Mouse (Mus musculus): ENCODE results near the gene Dohh. TPM values are rescaled to one million over a fixed set of nuclear protein-coding genes. Genes with fewer than 3 reads are reported as not detected.

The Dohh gene
- polyA plus RNA-seq, 1 experiment from 2014 or later, result 78.7 TPM

DNA sequence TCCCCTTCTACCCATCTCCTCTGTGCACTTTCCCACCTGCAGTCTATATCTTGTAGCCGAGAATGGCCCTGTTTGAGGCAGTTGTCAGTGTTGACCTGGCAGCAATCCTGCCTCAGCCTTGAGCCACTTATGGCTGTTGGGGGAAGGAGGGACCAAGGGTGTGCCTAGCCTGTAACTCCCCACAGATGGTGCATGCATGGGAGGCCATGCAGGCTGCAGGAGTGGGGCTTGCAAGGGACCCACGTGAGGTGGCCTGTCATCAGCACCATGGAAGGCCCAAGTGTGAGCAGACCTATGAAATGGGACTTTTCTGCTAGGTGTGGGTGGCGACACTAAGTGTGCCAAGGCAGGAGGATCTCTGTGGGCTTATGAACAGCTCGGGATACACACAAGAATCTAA lies 19.2 kb upstream of the Dohh start:
- Histone ChIP-seq H3K27me3 (replicated peaks; ENCODE audit: control insufficient read depth, insufficient read depth, low read length) (peaks cover 27% of the 10 kb centered on the region), H3K4me1 (ENCODE audit: control insufficient read depth, insufficient read depth, low read length) (peaks cover 16% of the 10 kb centered on the region), H3K4me3 (ENCODE audit: low read depth, low read length) (no peak overlapping the region), H3K4me2 (ENCODE audit: low read length) (no peak overlapping the region; the same call in 1 of the 2 replicates), H3K9me3 (replicated peaks; ENCODE audit: control insufficient read depth, low read length) (no peaks in the 10 kb centered on the region), H3K36me3 (ENCODE audit: control insufficient read depth, insufficient read depth, low read length) (peaks cover 45% of the 10 kb centered on the region), H3K27ac (ENCODE audit: low read depth, low read length) (no peak overlapping the region), H3K9ac (ENCODE audit: low read length) (no peak overlapping the region)
- peak; percentile 14; the same call in 1 of the 2 replicates for ATAC-seq
- no peak for DNase-seq (ENCODE audit: low spot score)
- 24% methylated on average over 4 of the region's 4 CpGs for WGBS

DNA sequence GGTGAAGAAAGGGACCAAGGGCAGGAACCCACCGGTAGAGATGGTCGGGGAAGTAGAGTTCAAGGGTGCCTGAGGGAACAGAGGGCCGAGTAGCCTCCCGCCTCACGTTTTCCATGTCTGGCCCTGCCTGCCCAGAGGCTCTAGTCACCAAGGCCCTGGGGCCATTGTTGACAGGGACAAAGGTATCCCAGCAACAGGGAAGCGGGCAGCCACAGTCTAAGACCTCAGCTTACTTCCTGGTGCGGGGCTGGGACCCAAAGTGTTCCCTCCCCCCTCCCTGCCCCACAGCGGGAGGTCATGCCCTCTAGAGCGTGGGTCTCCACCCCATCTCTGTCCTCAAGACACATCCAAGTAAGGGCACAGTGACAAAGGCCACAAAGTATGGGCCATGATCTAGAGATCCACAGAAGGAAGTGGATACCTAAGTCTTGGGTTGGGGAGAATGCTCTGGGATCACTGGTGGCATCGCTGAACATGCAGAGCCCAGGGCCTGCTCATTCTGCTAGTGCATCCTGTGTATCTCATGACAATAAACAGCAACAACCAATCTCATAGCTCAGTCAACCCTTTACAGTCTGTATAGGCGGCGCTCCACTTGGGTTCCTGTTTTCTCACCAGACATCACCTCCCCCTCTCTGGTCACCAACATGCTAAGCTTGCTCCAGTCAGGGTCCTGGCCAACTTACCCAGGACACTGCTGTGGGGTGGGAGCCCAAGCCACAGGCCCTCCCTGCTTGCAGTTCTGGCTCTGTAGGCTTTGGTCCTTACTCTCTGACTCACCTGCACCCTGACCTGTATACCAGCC lies 18.4 kb upstream of the Dohh start, which contains the start of gene 4930404N11Rik:
Gene 4930404N11Rik (minus strand): TSS at position 145 of the 805 bp plus-strand sequence.
- no peaks in the 10 kb centered on the region for H3K9me3 ChIP-seq (replicated peaks; ENCODE audit: control insufficient read depth, low read length)
- H3K9ac ChIP-seq (ENCODE audit: low read length), result no peak within 1 kb of the TSS
- DNase-seq (ENCODE audit: low spot score) (no peak), ATAC-seq (peak; percentile 11; the same call in 1 of the 2 replicates)
- H3K4me1 ChIP-seq (ENCODE audit: control insufficient read depth, insufficient read depth, low read length), result peaks cover 16% of the 10 kb centered on the region
- H3K36me3 ChIP-seq (ENCODE audit: control insufficient read depth, insufficient read depth, low read length), result peaks cover 53% of the 10 kb centered on the region
- peak within 1 kb of the TSS; percentile 47 for H3K4me2 ChIP-seq (ENCODE audit: low read length)
- no peak within 1 kb of the TSS for H3K27ac ChIP-seq (ENCODE audit: low read depth, low read length)
- peak within 1 kb of the TSS; percentile 18 for H3K4me3 ChIP-seq (ENCODE audit: low read depth, low read length)
- H3K27me3 ChIP-seq (replicated peaks; ENCODE audit: control insufficient read depth, insufficient read depth, low read length), result peaks cover 27% of the 10 kb centered on the region
- WGBS, result 13% methylated on average over 12 of the region's 12 CpGs

DNA sequence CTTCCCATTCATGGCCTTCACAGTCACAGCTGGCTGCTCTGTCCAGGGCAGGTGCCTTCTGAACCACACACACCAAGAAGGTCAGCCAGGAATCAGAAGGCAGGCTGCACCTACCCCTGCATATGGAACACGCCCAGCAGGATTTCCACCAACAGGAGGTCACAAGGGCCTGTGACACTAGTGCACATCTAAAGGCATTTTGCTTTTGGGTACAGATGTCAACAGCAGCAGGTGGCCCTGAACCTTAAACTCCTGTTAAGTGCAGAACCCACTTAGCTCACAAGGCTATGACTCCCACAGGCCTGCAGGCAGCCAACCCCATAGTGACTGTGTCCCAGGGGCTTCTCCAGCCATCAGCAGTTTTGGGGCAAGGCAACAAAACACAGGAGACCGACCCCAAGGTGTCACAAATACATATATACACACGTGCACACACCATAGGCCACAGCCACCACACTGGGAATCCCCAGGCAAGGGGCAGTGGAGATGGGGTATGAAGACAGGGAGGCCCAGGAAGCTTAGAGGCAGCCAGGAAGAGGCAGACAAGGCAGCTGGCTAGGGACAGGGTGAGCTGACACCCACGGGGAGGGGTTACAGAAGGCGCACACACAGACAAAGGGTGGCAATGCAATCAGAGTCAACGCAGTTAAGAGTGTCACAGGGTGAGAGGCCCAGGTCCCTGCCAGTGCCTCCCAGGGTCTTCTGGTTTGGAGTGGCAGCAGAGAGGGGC lies 17.6 kb upstream of the Dohh start:
- no peaks in the 10 kb centered on the region for H3K9me3 ChIP-seq (replicated peaks; ENCODE audit: control insufficient read depth, low read length)
- ATAC-seq (no peak), DNase-seq (ENCODE audit: low spot score) (no peak)
- H3K27ac ChIP-seq (ENCODE audit: low read depth, low read length), result no peak overlapping the region
- H3K4me3 ChIP-seq (ENCODE audit: low read depth, low read length), result no peak overlapping the region
- H3K9ac ChIP-seq (ENCODE audit: low read length), result no peak overlapping the region
- no peak overlapping the region for H3K4me2 ChIP-seq (ENCODE audit: low read length)
- peaks cover 27% of the 10 kb centered on the region for H3K27me3 ChIP-seq (replicated peaks; ENCODE audit: control insufficient read depth, insufficient read depth, low read length)
- 82% methylated on average over 6 of the region's 6 CpGs for WGBS
- H3K36me3 ChIP-seq (ENCODE audit: control insufficient read depth, insufficient read depth, low read length), result peaks cover 61% of the 10 kb centered on the region
- peaks cover 16% of the 10 kb centered on the region for H3K4me1 ChIP-seq (ENCODE audit: control insufficient read depth, insufficient read depth, low read length)

DNA sequence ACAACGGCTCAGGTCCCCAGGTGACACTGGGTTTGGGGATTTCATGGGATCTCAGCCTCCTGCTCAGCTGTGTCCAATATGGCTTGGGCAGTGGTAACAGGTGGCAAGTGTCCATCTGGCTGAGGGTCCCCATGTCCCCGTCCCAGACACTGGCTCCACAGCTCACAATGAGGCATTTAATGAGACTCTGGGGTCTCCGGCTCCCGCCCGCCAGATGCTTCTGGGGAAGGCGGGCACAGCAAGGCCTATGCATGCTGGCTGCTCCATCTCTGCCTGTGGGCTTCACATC lies 17.1 kb upstream of the Dohh start:
- Histone ChIP-seq H3K9me3 (replicated peaks; ENCODE audit: control insufficient read depth, low read length) (no peaks in the 10 kb centered on the region), H3K9ac (ENCODE audit: low read length) (no peak overlapping the region), H3K4me1 (ENCODE audit: control insufficient read depth, insufficient read depth, low read length) (peaks cover 16% of the 10 kb centered on the region), H3K4me3 (ENCODE audit: low read depth, low read length) (no peak overlapping the region), H3K4me2 (ENCODE audit: low read length) (no peak overlapping the region), H3K27me3 (replicated peaks; ENCODE audit: control insufficient read depth, insufficient read depth, low read length) (peaks cover 27% of the 10 kb centered on the region), H3K27ac (ENCODE audit: low read depth, low read length) (no peak overlapping the region), H3K36me3 (ENCODE audit: control insufficient read depth, insufficient read depth, low read length) (peaks cover 62% of the 10 kb centered on the region)
- ATAC-seq (no peak), DNase-seq (ENCODE audit: low spot score) (no peak)
- 80% methylated on average over 6 of the region's 6 CpGs for WGBS

DNA sequence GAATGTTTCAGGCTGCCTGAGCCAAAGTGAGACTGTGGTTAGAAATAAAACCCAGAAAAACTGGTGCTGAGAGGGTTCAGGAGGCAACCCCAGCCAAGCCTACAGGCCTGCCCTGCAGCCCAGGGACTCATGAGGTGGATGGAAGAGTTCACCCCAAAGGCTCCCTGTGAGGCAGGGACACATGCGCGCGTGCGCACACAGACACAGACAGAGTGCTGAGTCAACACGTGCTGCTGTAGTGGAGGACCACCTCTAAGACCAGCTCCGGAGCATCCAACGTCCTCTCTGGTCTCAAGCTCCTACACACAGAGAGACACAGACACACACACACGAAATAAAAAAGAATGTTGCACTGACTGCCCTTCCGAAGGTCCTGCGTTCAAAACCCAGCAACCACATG lies 8.9 kb upstream of the Dohh start:
- Histone ChIP-seq H3K9me3 (replicated peaks; ENCODE audit: control insufficient read depth, low read length) (no peaks in the 10 kb centered on the region), H3K9ac (ENCODE audit: low read length) (no peak overlapping the region), H3K36me3 (ENCODE audit: control insufficient read depth, insufficient read depth, low read length) (peaks cover 47% of the 10 kb centered on the region), H3K27ac (ENCODE audit: low read depth, low read length) (no peak overlapping the region), H3K4me2 (ENCODE audit: low read length) (no peak overlapping the region), H3K4me3 (ENCODE audit: low read depth, low read length) (no peak overlapping the region), H3K4me1 (ENCODE audit: control insufficient read depth, insufficient read depth, low read length) (peaks cover 18% of the 10 kb centered on the region), H3K27me3 (replicated peaks; ENCODE audit: control insufficient read depth, insufficient read depth, low read length) (no peaks in the 10 kb centered on the region)
- ATAC-seq (no peak), DNase-seq (ENCODE audit: low spot score) (no peak)
- 96% methylated on average over 10 of the region's 10 CpGs for WGBS

DNA sequence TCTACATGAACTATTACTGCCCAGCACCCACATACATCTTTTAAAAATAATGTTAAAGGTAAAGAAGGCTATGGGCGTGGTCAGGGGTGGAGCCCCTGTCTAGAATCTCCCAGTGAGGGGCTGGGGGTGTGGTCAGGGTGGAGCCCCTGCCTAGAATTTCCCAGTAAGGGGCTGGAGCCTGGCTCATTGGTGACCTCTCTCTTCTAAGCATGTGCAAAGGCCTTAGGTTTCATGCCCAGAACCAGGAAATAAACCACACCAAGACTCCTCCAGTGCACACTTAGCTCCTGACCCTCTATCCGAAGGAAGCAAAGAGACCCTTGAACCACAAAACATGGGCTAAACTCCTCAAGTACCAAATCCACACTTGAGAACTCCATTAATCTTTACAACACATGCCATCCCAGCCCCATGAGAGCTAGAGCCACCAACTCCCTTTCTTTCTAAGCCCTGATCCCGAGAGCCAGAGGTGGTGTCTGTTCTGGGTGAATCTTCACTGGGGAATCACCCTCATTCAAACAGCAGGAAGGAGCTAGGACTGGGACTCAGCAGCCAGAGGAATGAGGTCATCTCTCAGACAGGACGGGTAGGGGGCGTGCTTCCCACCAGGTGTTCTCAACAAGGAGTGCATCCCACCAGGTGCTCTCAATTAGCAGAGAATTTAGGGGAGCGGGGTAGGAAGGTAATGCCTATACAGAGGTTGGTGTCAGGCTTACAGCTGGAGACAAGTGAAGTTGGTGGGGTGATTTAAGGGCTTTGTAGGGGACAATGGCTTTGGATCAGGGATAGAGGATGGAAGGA lies 7.5 kb upstream of the Dohh start:
- 50% methylated on average over 6 of the region's 6 CpGs for WGBS
- ATAC-seq, result no peak

DNA sequence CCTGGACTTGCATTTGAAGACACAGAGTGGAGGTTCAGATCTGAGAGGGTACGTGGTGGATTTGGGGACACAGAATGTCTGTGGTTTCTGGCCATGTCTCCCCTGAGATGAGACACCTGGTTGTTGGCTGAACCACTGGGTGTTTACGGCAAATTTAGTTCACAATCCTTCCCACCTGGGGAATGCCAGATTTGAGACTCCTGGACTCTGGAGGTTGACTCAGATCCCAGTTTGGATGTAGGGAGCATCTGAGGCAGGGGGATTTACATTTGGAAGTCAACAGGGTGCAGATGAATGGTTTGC lies 6.9 kb upstream of the Dohh start:
- H3K27ac ChIP-seq (ENCODE audit: low read depth, low read length), result no peak overlapping the region
- peak overlapping the region; percentile 91 for H3K4me2 ChIP-seq (ENCODE audit: low read length)
- H3K36me3 ChIP-seq (ENCODE audit: control insufficient read depth, insufficient read depth, low read length), result peaks cover 32% of the 10 kb centered on the region
- no peaks in the 10 kb centered on the region for H3K27me3 ChIP-seq (replicated peaks; ENCODE audit: control insufficient read depth, insufficient read depth, low read length)
- peaks cover 18% of the 10 kb centered on the region for H3K4me1 ChIP-seq (ENCODE audit: control insufficient read depth, insufficient read depth, low read length)
- 69% methylated on average over 2 of the region's 2 CpGs for WGBS
- peak overlapping the region; percentile 78 for H3K4me3 ChIP-seq (ENCODE audit: low read depth, low read length)
- no peaks in the 10 kb centered on the region for H3K9me3 ChIP-seq (replicated peaks; ENCODE audit: control insufficient read depth, low read length)
- ATAC-seq (no peak), DNase-seq (ENCODE audit: low spot score) (no peak)
- H3K9ac ChIP-seq (ENCODE audit: low read length), result peak overlapping the region; percentile 94

More for the DNA sequence above, 7.5 kb upstream of the Dohh start:
- Histone ChIP-seq H3K27ac (ENCODE audit: low read depth, low read length) (no peak overlapping the region), H3K9ac (ENCODE audit: low read length) (peak overlapping the region; percentile 94), H3K4me1 (ENCODE audit: control insufficient read depth, insufficient read depth, low read length) (peaks cover 18% of the 10 kb centered on the region), H3K4me3 (ENCODE audit: low read depth, low read length) (peak overlapping the region; percentile 78), H3K27me3 (replicated peaks; ENCODE audit: control insufficient read depth, insufficient read depth, low read length) (no peaks in the 10 kb centered on the region), H3K9me3 (replicated peaks; ENCODE audit: control insufficient read depth, low read length) (no peaks in the 10 kb centered on the region), H3K36me3 (ENCODE audit: control insufficient read depth, insufficient read depth, low read length) (peaks cover 33% of the 10 kb centered on the region), H3K4me2 (ENCODE audit: low read length) (peak overlapping the region; percentile 91)
- DNase-seq (ENCODE audit: low spot score), result no peak

DNA sequence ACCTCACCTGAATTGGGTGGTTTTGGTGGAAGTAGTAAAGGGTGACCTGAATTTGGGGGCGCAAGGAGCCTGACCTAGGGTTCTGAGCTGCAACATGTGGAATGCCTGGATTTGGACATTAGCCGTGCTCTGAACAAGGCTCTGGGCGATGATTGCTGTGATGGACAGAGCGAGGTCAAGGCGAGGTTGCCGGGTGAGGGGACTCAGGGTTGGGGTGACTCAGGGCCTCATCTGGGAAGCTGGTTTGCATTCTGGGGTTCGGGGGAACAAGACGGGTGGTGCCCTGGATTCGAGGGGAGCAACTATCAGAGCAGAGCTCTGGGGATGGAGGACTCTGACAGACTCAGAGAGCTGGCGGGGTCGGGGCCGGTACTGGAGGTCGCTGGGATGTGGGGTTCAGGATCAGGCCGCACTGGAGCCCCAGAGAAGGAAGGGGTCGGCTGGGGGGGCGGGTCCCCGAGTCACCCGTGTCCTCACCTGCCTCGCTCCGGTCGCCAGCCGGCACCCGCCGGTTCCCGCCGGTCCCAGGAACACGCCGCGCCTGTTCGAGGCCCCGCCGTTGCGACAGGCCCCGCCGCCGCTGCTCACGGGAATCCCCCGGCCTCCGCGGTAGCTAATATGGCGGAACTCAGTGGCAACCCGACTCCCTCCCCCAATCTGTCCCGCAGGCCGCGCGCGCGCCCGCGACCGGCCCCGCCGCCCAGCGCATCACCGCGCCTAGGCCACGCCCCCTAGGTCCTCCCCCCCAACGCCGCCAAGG lies 6.3 kb upstream of the Dohh start, which contains the start of gene Fzr1:
Gene Fzr1 (minus strand): TSS at position 724 of the 760 bp plus-strand sequence.
- DNase-seq (ENCODE audit: low spot score), result no peak
- Histone ChIP-seq H3K4me3 (ENCODE audit: low read depth, low read length) (peak within 1 kb of the TSS; percentile 78), H3K36me3 (ENCODE audit: control insufficient read depth, insufficient read depth, low read length) (peaks cover 26% of the 10 kb centered on the region), H3K4me2 (ENCODE audit: low read length) (peak within 1 kb of the TSS; percentile 91), H3K27me3 (replicated peaks; ENCODE audit: control insufficient read depth, insufficient read depth, low read length) (no peaks in the 10 kb centered on the region), H3K4me1 (ENCODE audit: control insufficient read depth, insufficient read depth, low read length) (peaks cover 18% of the 10 kb centered on the region), H3K27ac (ENCODE audit: low read depth, low read length) (peak within 1 kb of the TSS; percentile 76), H3K9ac (ENCODE audit: low read length) (peak within 1 kb of the TSS; percentile 94), H3K9me3 (replicated peaks; ENCODE audit: control insufficient read depth, low read length) (no peaks in the 10 kb centered on the region)
- peak; percentile 77 for ATAC-seq
- WGBS, result under 1% methylated on average over 53 of the region's 59 CpGs
